Mouse (Mus musculus): Measurements from ENCODE around the gene Camta1.

Gene Camta1

DNA sequence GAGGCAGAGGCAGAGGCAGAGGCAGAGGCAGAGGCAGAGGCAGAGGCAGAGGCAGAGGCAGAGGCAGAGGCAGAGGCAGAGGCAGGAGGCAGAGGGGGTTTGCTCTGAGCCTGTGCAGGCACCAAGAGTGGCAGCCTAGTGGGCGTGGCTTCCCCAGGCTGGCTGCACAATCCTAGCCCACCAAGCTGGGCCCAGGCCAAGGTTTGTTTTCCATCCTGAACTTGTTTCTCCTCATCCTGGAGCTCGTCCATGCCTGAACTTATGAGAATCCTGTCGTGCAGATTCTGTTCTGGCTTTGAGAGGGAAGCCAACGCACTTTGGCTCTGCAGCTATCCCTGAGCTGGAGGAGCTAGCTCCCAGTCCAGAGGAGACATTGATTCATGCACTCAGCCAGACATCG is 123.4 kb downstream of the Camta1 start:
- DNase-seq: no peak

DNA sequence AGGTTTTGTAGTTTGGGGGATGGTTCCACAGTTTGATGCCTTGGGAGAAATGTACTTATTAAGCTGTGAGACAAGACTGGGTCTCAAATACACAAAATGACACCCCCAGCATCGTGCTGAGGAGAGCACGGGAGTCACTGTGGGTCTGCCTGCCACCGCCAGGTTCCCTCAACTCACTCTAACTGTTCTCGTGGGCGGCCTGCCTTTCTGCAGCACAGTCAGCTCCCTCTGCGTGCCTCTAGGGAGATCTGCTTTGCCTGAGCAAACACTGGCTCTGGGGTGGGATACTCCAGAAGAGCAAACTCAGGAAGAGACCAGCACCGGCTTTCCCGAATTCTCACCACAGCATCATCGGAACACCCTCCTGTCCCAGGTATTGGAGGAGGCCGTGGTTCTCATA is 129.0 kb downstream of the Camta1 start:
- no peak for DNase-seq

DNA sequence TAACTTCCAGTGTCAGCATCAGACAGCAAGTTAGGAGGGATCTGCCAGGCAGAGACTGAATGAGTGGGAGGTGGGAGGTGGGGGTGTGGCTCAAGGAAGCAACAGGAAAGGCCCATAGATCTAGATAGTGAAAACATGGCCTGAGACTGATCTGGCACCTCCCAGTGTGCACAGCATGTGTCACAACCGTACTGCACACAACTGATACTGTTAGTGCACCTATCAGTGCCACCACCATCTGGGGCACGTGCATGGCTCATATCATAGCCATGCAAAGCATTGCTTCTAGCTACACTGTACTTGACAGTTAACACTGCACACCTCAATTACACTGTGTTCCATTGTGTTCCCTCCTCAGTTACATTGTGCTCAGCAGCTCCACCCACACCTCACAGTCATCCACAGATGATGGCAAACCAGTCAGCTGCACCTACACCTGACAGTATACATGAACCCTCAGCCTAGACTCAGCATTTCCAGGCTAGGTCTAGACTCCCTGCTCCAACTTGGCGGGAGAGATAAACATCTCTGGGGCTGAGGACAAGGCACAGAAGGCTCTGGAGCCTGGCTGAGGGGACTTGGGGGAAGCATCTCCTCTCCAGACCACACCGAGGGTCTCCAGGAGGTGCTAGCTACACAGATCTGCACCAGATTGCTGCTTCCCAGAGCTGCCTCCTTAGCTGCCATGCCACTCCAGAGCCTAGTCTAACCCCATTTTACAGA is 131.5 kb downstream of the Camta1 start:
- no peak for DNase-seq

DNA sequence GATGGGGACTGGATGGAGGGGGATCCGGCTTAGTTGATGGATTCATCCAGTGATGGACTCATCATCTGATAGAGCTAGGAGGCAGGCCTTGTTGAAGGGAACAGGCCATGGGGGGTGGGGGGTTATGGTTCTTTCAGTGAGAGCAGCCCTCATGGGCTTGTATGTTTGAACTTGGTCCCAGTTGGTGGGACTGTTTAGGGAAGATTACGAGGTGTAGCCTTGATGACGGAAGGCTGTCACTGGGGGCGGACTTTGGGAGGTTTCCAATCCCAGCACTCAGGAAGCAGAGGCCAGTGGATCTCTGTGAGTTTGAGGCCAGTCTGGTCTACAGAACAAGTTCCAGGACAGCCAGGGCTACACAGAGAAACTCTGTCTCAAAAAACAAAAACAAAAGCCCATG is 132.6 kb downstream of the Camta1 start:
- DNase-seq: no peak

DNA sequence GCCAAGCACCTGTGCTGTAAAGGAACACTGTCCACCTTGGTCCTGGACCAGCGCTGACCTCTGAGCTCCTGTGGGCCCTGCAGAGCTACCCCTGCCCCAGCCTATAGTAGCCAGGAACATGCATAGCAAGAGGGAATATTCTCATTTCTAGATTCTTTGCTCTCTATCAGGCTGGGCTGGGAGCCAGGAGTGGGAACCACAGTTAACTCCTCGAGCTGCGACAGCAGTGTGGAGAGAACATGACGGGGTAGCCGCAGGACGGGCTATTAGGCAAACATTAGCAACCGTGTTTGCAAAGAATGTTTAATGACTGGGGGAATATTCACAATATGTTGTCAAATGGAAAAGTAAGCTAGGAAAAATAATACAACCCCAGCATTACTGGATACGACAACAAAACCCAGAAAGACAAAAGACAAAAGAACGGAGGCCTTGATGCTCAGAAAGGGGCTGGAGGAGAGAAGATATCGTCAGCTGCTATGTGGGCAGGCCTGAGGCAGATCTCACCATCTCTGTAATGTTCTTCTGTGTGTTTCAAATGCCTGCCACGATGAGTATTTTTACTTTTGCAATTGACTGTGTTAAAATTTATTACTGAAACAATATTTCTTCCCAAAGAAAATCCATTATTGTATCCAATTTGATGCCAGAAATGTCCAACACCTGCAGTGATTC is 133.1 kb downstream of the Camta1 start:
- DNase-seq: no peak

DNA sequence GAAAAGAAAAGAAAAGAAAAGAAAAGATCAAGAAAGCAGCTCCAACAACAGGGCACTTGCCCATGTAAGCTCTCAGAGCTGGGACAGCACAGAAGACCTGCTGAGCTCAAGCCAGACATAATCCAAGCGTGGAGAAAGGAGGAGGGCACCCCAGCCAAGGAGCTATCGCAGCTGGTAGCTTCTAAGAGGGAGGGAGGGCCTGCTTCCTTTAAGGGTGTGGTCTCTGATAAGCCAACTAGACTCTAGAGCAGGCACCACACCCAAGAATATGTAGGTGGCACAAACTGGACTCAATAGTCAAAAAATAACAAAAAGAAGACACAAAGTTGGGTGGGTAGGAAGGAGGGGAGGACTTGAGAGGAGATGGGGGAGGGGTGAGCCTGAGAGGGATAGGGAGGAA is 135.3 kb downstream of the Camta1 start:
- DNase-seq: no peak

DNA sequence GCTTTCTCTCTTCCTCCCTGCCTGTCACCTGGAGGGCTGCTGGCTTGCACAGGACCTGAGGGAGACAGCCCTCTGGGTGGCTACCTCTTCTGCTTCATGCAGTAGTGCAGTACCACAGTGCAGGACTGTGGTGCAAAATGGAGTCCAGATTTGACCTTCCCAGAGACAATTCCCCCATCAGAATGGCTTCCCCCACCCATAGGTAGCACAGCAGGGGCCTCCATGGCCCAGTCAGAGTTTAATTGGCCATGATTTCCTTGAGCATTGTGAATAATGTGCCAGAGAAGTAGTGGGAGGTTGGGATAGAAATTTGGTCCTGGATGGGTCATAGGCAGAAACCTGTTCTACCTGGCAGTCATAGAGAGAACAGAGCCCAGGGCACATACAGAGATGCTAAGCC is 136.8 kb downstream of the Camta1 start:
- DNase-seq: no peak

DNA sequence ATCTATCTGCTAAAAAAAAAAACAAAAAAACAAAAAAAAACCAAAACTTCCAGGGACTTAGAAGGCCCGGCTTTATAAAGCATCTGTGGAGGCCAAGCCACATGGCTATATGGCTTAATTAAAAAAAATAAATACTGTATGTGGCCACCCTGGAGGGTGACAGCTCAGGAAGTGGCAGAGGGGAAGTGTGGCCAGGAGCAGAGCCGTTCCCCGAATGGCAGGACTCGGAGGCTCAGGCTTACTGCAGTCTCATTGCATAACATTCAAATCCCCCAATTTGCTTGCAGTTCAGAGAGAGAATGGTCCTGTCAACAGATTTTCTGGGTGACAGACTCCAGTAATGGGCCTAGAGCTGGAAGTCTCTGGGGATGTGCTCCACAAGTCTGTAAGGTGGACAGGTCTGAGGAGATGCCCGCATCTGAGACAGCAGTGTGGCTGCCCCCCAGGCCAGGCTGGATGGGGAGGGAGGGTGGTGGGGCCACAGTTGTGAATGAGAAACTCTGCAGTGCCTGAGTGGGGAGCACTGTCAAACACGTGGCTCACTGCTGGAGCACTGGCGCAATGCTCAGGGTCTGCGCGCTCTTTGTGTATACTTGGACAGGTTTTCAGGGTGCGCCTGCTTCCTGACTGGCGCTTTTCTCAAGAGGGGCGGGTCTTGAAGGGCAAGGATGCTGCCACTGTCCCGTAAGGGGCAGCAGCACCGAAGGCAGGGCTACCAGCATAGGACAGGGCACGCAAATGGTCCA is 140.8 kb downstream of the Camta1 start:
- DNase-seq: no peak

DNA sequence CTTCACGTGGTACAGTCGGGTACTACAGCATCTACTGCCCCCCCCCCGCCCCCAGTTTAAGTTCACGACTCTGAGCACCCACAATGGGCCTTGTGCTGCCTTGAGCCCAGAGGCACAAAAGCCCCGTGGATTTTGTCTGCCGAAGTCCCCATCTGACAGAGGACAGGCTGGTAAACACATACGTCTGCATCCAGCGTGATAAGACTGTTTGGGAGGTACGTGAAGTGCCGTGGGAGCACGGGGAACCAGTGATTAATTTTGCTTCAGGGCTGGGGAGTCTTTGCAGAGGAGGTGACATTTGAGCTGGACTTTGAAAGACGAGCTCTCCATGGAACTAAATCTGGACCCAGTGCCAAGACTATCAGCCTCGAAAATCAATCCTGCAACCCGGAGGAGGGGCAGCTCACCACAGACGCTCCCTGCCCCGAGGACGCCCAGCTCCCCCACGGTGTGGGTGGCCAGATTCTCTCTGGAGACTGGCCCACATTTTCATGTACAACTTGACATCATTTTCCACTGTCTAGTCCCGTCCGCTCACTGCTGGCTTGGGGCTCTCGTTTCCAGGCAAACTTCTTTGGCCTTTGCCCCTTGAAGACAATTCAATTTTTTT is 142.7 kb downstream of the Camta1 start:
- DNase-seq: peak; percentile 3 to 16

DNA sequence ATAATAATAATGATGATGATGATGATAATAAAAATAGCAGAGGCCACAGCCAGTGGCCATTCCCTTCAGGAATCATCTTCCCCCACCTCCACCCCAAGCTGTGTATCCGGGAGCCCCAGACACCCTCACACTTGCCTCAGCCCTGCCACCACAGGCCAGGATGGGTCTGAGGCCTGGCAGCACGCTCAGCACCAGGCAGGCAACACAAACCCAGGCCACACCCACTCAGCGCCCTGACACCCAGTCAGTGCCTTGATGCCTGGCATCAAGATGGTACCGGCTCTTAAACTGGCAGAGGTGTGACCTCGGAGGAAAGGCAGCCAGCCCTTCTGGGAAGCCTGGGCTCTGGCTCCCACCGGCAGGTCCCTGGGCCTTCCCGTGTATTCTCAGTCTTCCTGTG is 143.8 kb downstream of the Camta1 start:
- DNase-seq: no peak

DNA sequence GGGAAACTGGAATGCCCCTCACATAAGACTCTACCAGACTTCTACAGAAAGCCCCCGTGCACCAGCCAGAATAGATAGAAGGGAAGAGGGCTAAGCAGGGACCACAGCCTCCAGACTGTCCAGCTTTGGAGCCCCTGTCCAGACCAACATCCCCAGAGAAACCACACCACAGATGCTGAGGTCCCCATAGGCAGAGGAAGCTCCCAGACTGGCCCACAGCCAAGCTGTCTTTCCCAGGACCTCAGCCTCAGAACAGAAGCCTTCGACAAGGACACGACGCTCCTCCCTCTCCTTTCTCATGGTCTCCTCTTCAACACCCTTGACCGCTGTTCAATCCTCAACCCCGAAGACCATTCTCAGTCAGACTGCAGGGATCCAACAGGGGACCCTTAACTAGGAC is 148.0 kb downstream of the Camta1 start:
- no peak for DNase-seq

DNA sequence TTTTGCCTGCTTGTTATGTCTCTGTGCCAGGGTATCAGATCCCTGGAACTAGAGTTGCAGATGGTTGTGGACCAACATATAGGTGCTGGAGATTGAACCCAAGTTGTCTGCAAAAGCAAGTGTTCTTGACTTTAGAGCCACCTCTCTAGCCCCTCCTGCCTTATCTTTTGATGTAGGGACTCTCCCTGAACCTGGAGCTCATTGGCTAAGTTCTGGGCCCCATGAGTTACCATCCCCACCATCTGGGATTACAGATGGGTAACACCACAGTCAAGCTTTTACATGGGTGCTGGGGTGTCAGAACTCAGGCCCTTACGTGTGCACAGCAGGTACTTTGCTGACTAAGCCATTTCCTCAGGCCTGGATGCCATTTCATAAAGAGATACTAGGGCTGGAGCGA is 150.3 kb downstream of the Camta1 start:
- no peak for DNase-seq

DNA sequence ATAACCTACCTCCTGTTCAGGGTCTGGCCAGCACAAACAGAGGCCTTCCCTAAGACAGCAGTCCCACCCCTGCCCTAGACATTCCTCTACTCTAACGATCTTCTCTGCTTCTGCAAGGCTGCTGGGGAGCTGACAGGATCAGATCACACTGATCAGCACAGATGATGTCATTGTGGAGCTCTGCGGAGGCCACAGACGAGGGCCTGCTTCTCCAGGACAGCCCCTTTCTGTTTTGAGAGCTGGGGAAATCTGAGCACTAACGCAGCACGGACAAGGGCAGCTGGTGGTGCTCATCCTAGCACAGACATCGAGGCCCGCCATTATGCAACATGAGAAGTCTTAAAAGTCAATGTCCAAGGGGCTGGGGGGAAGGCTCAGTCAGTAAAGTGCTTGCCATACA is 151.2 kb downstream of the Camta1 start:
- DNase-seq: no peak

DNA sequence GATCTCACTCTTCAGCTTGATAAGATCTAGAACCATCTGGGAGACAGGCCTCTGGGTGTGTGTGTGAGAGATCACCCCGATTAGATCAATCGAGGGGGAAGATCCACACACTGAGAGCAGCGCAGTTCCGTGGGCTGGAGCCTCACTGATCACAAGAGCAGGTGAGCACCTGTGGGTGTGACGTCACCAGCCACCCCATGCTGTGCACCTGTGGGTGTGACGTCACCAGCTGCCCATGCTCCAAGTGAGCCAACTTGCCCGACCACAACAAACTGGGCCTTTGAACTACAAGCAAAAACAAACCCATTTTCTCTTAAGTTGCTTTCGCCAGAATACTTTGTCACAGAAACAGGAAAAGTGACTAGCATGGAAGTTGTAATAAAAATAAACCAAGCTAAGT is 152.4 kb downstream of the Camta1 start:
- no peak for DNase-seq

DNA sequence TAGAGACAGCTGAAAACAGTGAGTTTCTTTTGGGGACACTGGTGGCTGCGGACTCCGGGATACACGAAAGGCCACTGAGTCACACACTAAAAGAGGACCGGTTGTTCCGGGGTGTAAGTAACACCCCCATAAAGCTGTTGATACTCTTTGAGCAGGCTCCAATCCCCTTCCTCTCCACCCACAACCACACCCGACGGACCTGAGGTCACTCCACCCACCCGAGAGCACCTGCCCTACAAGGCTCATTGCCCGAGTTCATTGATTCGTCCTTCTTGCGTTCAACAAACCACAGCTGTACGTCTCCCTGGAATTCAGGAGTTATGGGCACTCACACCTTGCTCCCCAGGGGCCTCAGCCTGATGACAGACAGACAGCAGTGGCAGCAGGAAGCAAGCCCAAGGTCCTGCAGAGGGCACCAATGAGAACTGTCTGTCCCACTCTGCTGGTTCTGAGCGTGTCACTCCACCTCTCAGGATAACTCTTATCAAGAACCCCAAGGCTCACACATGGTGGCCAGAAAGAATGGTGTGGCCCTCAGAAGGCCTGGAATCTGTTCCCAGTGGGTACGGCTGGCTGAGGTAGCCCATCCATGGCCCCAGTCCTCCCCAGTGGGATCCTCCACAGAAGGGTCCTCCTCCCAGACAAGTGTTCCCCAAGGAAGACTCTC is 158.5 kb downstream of the Camta1 start:
- no peak for DNase-seq

DNA sequence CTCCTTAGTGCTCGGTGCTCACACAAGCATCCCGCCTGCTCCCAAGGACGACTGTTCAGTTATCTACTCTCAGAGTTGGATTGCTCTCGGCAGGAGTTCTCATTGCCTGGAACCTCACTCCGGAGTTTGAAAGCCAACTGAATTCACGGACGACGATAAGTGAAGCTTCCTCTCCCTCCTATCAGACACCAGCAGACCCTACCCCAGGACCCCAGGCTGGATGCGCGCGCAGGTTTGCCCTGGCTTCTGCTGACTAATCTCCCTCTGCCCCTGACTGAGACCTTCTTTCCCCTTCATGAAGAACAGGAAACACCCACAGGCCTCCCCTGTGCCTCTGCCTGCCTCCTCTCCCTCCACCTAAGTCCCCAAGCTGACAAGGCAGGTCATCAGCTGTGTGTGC is 159.2 kb downstream of the Camta1 start:
- DNase-seq: no peak

DNA sequence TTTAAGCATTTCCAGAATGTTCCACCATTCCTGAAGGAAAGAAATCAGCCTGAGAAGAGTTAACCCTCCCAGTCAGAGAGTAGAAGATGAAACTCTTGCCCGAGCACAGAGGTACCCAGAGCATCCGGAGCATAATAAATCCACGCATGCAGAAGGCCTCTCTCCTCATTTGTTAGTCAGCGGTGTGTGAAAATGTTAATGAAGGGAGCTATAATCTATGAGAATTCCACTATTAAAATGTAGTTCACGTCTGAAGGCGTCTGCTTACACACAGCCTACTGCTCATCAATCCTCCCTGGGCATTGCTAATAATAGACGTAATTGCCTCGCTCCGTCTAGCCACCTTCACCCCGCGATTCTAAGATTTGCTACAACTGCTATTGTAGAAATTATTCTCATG is 165.7 kb downstream of the Camta1 start:
- no peak for DNase-seq

DNA sequence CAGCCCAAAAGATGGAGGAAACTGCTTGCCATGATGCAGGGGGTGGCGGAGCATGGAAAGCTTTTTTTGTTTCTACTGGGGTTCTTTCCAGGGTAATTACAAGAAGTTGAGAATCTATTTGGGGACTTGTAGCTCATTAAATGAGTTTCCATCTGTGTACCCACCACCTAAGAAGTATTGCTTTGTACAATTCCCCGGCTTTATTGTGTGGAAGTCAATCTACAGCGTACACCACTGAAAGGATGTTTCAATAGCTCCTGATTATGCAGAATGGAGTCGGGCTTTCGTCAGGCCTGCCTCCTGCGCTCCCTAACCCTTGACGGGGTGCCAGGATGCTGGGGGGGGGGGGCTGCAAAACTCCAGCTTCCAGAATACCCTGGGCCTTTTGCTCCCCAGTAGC is 167.1 kb downstream of the Camta1 start:
- no peak for DNase-seq

DNA sequence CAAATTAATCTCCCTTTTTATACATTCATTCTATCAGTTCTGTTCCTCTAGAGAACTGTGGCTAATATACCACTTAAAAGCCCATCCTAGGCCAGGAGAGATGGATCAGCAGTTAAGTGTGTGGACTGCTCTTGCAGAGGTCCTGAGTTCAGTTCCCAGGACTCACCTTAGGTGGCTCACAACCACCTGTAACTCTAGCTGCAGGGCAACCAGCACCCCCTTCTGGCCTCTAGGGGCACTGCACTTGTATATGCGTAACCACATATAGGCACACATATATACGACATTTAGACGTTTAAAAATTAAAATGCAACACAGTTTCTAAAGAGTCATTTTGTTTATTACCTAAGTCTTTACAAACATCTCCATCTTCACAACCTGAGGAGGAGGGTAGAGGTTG is 167.6 kb downstream of the Camta1 start:
- peak in 1 of 2 experiments; percentile 10 for DNase-seq

DNA sequence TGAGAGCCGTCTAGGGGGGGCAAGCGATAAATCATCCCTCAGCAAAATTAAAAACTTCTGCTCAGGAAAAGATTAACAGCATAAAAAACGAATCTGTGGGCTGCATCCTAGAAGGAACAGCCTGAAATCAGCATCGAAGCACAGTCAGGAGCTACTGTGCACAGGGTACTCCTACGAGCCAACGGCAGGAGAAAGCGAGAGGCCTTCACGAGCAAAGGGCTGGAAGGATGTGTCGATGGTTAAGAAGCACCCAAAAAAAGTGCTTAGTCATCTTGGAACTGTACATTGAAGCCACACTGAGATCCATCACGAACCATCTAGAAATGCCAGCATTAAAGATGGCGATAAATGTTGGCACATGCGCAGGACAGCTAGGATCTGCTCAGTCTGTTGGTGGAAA is 171.6 kb downstream of the Camta1 start:
- no peak for DNase-seq

DNA sequence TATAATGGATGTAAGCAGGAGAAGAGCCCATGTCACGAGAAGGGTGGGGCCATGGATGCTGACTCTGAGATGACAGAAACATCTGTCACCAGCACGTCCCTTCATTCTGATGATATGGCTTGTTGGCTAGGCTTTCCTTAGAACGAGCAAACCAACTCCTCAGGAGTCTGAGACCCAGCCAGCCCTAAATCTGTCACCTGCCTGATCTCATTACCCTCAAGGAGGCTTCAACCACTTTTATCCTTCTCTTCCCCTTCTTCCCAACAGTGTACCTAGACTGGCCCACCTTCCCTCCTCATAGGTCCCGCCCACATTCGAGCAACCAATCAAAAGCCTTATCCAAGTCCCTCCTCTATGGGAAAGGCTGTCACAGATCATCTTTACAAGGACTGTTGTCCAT is 173.5 kb downstream of the Camta1 start:
- DNase-seq: no peak

DNA sequence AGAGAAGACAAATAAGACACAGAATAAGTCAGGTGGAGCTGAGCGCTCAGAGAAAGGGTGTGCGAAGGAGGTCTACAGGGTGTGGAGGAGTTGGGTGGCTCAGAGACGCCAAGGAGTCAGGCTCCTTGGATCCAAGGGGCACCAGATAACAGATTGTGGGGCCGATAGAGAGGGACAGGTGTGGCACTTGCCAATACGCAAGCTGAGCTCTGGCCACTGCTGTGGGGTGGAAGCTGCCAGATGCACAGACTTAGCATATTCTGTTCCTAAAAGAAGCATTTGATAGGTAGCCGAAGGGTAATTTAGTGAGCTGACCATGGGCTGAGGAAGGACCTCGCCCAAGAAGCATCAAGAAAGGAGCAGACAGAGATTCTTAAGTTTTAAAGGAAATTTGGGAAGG is 177.1 kb downstream of the Camta1 start:
- DNase-seq: no peak

DNA sequence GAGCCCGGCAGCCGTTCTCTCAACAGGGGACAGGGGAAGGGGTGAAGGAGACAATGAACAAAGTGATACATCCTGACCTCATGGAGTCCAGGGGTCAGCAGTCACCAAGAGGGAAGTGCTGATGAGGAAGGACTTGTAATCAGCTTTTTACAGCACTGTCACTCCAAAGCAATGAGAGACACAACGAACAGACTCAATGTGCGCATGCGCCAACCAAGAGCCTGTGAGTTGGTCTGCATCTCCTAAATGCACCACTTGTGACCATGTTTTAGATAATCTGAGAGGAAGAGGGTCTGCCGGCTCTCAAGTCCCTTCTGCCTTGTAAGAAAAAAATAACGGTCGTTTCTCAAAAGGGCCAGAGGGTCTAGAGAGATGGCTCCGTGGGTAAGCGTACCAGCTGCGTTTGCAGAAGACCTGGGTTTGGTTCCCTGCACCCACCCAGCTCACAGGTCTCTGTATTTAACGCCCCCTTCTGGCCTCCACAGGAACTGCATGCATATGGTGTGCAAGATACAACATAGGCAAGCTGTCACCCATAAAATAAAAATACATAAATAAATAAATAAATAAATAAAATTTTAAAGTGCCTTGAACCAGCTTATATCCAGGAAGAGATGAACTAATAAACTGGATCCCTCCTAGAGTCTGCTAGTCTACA is 178.7 kb downstream of the Camta1 start:
- no peak for DNase-seq

Measured in kidney, postnatal 36 days (tissue).